ENCODE assay signal across 31 mouse cellular contexts in the genomic region with DNA sequence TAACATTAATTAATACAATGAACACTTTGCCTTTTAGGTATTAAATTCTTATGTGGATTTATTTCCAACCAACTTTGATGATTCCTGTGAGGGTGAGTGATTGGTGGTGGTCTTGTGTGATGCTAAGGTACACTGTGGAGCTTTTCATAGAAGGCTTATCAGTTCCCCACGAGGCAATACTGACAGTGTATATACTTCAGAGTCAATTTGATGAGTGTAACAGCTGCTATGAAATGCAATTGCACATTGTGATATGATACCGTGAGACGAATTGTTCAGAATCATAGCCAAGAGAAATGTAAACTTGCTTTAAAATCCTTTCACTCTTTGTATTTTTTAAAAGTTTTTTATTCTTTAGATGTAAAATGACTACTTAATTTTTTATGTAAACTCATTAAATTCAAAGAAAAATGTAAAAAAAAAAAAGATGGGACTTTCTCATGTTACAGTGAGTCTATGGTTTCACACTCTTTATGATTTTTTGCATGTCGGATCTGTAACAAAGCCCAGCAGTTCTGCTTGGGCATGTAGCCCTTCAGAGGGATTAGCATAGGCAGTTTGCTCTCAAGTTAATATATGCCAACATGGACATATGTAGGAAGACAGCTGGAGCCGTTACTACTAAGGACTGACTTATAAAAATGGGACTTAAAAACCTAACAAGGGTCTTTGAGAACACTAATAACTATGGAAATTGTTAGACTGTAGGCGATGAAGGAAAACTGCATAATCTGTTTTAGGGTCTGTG. TPM values are rescaled to one million over a fixed set of nuclear protein-coding genes. Genes with fewer than 3 reads are reported as not detected.
"Had no signal": no experiment of that assay in that cellular context is flagged by ENCODE, and none has a peak within 500 bp of the region (broad histone marks: within the 10 kb centered on the region; RNA-seq: fewer than 3 reads in every experiment).

No protein-coding gene starts in this region.

- H3K36me3 ChIP-seq: liver, embryonic 13.5 days; midbrain, embryonic 13.5 days; neural tube, embryonic 12.5 days; neural tube, embryonic 15.5 days had no signal

- H3K9ac ChIP-seq: liver, embryonic 13.5 days; midbrain, embryonic 13.5 days; neural tube, embryonic 12.5 days; neural tube, embryonic 15.5 days had no signal

- ATAC-seq: intestine, postnatal 0 days; midbrain, embryonic 13.5 days had no signal

- DNase-seq: kidney, adult 2 months; kidney, postnatal 25 days; layer of hippocampus, adult 9-11 months; liver, embryonic 13.5 days; lung, adult 2 months; lung, postnatal 14 days; lung, postnatal 4 days; right cerebral cortex, adult 18-20 months; right cerebral cortex, postnatal 14 days; right cerebral cortex, postnatal 4 days; thymus, adult 18-20 months; thymus, postnatal 4 days had no signal

- H3K4me2 ChIP-seq: liver, embryonic 13.5 days; midbrain, embryonic 13.5 days; neural tube, embryonic 12.5 days; neural tube, embryonic 15.5 days had no signal

- H3K27me3 ChIP-seq: liver, embryonic 13.5 days; midbrain, embryonic 13.5 days; neural tube, embryonic 12.5 days; neural tube, embryonic 15.5 days had no signal

- H3K4me3 ChIP-seq: layer of hippocampus, adult 2 months; liver, embryonic 13.5 days; midbrain, embryonic 13.5 days; neural tube, embryonic 12.5 days; neural tube, embryonic 15.5 days had no signal

- H3K4me1 ChIP-seq: liver, embryonic 13.5 days; neural tube, embryonic 12.5 days had no signal

- H3K27ac ChIP-seq: kidney, postnatal 0 days; layer of hippocampus, adult 2 months; liver, embryonic 13.5 days; midbrain, embryonic 13.5 days; neural tube, embryonic 12.5 days; neural tube, embryonic 15.5 days; stomach, postnatal 0 days had no signal

- H3K9me3 ChIP-seq: liver, embryonic 13.5 days; midbrain, embryonic 13.5 days; neural tube, embryonic 12.5 days; neural tube, embryonic 15.5 days had no signal

RNA-seq across cellular contexts. Expression of gene Gm6993, which starts 1.2 kb away (rescaled TPM):
- total RNA-seq: layer of hippocampus, adult 2 months; layer of hippocampus, postnatal 25 days; left cerebral cortex, adult 18-20 months; left cerebral cortex, postnatal 25 days; liver, adult 2 months; megakaryocyte, adult 5-6 weeks; midbrain, postnatal 0 days had no signal
- polyA plus RNA-seq: intestine, postnatal 0 days; kidney, adult 2 months; kidney, embryonic 14.5 days; kidney, postnatal 0 days; large intestine, adult 2 months; limb, embryonic 11.5 days; liver, adult 2 months; liver, embryonic 13.5 days; liver, embryonic 16.5 days; lung, adult 2 months; lung, embryonic 16.5 days; midbrain, embryonic 13.5 days; midbrain, postnatal 0 days; neural tube, embryonic 12.5 days; neural tube, embryonic 15.5 days; stomach, embryonic 14.5 days; stomach, postnatal 0 days had no signal
